Mouse (Mus musculus) megakaryocyte-erythroid progenitor cell, adult 5-6 weeks (primary cell): ENCODE results near the gene Slc16a11. TPM values are rescaled to one million over a fixed set of nuclear protein-coding genes. Genes with fewer than 3 reads are reported as not detected.
"Not testable (repeated sequence)": the region's sequence is repeated elsewhere in the genome, so short reads cannot be mapped to it uniquely, and the experiment has no call there.

Source experiments
- ATAC-seq: replicated peaks from 2 replicates; pipeline ENCODE4 v1.8.0; 2016; ENCODE audit warnings: mild to moderate bottlenecking, inconsistent platforms; ENCODE audit not compliant: severe bottlenecking, poor library complexity, low FRiP score, low TSS enrichment
- total RNA-seq, 2 experiments: library from RNA; stranded (forward) in 1 of 2; stranded (reverse) in 1 of 2; fragments of 200-1000, 215-1000 nt in 1 of 2; fragments of >200 nt in 1 of 2; fragmentation: Nextera tagmentation in 1 of 2; gene quantifications; 2 replicates each; pipeline ENCODE4 v1.2.3; 2014 to 2017

Gene Slc16a11
- not detected in 2 replicates for total RNA-seq (2014; fragmentation: Nextera tagmentation)
- not detected in 2 replicates for total RNA-seq (2017)

DNA sequence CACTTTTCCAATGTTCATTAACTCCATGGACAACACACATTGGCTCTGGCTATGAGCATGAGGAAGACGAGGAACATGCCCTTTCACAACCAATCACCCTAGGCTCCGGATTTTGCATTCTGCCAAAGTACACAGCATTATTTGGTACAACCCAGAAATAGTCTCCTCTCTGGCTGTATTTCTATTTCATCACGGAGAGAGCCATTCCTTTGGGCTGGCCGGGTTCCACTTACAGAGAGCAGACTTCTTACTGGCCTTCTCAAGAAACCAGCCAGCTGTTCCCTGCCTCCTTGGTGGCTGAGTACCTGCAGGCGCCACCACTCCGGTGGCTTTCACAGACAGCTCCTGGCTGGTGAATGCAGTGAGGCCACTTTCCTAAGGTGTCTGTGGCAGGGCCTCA lies at the start of gene Slc16a11:
Gene Slc16a11, plus strand, starts transcription at position 330 of the 400 bp plus-strand sequence.
- no peak for ATAC-seq

DNA sequence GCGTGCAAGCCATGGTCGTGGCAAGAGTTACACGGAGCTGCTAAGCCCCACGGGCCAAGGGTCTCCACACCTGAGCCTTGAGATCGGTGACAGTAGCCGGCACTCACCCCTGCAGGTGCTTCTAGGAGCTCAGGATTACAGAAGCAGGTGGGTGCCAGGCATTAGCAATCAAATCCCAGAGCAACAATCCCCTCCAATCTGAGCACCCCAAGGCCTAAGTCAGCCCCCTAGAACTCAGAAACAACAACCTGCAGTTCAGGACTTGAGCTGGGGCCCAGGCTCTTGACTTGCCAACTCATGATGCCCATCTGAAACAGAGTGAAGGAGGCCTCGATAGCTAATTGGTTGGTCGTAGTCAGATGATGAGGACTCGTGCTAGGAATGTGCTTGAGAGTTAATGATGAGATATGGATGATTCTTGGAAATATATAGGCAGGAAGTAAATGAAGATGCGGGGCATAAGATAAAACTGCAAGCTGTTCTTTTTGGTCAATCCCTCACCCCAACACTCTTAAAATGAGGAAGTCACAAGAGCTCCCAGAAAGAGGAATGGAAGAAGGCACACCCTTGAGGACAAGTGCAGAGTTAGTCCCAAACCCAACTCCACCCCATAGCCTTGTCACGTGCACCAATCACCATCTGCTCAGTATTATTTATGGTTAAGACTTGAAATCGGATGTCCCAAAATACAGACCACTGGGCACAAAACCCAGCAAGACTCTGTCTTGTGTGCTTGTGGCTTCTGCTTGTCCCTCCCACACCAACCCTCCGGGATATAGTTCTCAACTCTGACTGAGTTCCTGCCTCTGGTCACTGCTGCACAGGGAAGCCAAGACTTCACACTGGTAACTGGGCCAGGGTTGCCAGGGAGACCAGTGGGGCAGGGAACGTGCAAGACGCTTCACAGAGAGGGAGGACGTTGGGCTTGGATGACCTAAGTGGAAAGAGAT lies 46.3 kb upstream of the Slc16a11 start:
- no peak for ATAC-seq

DNA sequence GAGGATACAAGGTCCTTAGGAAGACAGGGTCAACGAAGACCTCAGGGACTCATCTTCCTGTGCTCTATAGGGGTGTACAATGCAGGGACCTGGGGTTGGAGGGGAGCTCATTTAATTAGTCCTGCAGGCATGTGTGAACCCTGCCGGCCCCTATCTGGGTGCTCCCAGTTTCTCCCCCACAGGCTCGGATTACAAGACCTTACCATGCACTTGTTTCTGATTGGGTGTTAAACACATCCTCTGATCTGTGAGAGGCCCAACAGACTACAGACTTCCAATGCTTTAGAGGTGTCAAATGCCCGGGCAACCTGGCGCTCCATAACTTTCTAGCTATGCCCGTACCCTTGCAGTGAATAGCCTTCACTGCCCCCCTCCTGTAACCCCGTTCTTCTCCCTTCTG lies 44.4 kb upstream of the Slc16a11 start:
- ATAC-seq, result no peak

DNA sequence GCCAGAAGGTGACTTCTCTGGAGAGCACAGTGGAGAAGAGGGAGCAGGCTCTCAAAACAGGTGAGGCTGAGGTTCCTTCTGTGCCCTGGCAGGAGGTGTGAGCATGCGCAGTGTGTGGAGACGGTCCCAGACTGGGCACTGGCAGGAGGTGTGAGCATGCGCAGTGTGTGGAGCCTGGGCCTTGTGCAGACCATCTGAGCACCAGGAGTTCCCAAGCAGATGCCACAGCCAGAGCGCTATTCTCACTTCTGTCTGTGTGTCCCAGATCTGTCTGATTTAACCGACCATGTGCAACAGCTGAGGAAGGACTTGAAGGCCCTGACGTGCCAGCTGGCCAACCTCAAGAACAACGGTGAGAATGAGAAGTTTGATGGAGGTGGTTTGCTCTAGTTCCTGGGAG lies 43.1 kb upstream of the Slc16a11 start:
- ATAC-seq, result not testable (repeated sequence)

DNA sequence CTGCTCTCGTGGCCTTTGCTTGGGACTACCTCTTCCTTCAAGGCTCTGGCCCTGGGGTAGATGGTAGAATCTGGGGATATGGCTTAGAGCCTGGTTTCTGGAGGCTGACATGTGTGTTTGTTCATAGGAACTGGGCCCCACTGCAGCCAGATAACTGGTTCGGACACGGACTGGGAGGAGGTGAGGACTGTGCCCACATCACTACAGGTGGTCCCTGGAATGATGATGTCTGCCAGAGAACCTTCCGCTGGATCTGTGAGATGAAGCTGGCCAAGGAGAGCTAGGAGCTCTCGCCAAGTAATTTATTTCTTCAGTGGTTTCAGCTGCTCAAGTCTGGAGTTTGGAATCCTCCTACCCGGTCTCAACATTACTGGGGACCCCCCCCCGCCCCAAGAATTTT lies 42.3 kb upstream of the Slc16a11 start:
- no peak for ATAC-seq

DNA sequence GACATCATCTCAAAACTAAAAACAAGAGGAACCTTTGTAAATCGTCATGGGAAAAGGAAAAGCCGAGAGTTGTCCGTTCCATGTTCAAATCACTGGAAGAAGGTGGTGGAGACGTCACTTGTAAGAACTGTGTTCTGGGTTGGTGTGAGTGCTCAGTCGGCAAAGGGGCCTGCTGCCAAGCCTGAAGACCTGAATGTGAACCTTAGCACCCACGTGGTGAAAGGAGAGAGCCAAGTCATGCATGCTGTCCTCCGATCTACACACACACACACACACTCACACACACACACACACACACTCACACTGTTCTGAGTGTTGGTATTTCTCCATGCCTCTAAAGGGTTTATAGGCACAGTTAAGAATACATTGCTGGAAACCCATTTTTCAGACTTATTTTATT lies 41.4 kb upstream of the Slc16a11 start:
- ATAC-seq, result no peak

DNA sequence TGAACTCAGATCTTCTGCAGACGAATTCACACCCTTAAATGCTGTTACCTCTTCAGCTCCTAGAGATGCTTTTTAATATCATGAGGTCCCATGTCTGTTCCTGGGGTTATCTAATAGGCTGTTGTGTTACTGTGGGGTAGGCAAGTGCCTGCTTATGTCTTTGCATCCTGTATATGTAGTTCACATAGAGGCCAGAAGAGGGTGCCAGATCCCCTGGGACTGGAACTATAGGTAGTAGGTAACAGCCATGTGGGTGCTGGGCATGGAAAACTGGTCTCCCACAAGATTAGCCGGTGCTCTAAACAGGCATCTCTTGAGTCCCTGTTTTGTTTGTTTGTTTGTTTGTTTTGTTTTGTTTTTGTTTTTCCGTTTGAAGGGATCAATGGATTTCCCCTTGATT lies 40.7 kb upstream of the Slc16a11 start:
- ATAC-seq, result peak; percentile 83

DNA sequence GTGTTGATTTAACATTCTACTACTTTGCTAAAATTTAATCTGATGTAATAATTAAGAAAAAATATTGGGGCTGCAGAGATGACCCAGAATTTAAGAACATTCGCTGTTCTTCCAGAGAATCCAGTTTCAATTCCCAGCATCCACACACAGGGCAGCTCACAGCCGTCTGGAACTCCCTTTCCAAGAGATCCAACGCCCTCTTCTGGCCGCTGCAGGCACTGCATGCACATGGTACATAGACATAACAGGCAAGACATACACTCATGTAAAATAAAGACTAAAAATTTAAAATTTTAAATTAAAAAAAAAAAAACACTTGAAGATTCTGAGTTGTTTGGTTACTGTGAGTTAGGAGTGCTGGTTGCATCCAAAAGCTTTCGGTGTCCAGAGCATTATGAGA lies 40.3 kb upstream of the Slc16a11 start:
- no peak for ATAC-seq

DNA sequence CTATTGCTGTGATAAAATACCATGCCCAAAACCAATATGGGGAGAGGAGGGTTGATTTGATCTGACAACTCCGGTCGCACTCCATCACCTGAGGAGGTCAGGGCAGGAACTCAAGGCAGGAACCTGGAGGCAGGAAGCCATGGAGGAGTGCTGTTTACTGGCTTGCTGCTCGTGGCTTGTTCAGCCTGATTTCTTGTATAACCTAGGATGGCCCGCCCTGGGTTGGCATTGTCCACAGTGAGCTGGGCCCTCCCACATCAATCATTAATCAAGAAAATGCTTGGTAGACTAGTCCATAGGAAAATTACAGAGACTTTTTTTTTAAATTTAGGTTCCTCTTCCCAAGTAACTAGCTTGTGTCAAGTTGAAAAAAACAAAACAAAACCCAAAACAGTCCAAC lies 38.1 kb upstream of the Slc16a11 start:
- ATAC-seq, result no peak

DNA sequence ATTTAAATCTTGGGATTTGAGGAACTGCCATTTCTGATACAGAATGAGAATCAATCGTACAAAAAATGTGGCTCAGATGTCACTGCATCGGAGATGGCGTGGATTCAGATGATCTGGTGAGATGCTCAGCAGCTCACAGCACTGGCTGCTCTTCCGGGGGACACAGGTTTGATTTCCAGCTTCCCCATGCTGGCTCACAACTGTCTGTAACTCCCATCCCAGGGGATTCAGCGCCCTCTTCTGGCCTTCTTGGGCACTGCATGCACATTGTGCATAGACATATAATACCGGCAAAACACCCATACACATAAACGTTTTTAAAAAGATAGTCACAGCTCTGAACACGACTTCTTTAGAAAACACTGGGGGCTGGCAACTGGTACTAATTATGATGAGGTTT lies 34.9 kb upstream of the Slc16a11 start:
- no peak for ATAC-seq

DNA sequence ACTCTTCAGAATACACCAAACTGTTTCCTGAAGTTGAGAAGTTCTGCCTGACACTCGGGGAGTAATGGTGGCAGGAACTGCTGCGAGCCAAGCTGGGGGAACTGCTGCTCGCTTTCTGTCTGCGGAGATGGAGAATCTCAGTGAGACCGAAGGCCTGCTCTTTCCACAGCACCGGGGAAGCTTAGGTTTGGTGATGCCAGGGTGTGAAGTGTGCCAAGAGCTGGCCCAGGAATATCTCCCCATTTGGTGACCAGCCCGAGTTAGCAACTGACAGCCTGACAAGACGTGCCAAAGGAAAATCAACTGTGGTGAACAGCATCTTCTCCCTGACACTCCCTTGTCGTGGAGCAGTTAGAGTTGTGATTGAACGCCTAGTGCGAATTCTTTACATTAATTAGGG lies 34.2 kb upstream of the Slc16a11 start:
- ATAC-seq, result no peak

DNA sequence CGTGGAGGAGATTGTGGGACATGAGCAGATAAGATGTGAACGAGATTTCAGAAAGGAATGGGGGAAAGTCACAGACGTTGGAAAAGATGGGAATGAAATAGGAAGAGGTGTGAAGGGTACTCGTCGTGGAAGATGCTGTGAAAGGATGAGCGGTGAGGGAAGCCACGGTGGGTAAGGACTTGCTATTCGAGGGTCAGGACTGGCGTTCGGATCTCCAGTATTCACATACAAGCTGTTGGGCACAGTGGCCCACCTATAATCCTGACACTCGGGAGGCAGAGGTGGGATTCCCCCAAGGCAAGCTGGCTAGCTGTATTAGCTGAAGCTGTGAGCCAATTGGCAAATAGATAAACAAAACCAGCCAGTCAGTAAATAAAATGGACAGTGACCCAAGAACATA lies 33.8 kb upstream of the Slc16a11 start:
- no peak for ATAC-seq

DNA sequence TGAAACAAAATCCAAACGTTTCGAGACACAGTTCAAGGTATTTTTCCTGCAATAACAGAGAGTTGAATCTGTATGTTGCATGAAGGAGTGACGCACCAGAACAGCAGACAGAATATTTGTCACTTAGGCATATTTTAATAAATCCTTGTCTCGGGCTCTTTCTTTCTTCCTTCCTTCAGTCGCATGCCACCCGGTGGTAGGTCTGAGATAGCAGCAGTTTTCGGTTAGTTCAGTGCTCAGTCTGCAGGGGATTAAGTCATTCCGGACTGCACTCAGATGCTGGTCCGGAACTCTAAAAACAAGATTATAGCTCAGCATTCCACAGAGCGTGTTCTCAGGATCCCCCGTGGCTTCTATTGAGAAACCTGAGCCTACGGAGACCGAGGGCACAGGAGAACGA lies 33.2 kb upstream of the Slc16a11 start:
- ATAC-seq, result no peak

DNA sequence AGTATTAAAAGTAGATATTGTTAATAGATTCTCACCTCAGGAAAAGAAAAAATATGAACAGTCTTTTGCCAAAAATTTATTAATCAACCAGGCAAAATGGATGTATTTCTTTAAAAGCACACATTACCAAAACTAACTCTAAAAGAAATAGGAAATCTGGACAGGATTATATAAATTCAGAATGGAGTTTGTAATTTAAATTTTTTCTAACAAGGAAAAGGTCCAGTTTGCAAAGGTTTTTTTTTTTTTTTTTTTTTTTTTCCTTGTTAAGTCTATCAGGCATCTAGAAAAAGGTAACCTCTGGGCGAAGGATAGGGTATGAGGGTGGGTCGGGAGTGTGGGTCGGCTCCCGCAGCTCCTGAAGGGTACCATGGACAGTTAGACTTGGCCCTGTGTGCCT lies 32.1 kb upstream of the Slc16a11 start:
- no peak for ATAC-seq

DNA sequence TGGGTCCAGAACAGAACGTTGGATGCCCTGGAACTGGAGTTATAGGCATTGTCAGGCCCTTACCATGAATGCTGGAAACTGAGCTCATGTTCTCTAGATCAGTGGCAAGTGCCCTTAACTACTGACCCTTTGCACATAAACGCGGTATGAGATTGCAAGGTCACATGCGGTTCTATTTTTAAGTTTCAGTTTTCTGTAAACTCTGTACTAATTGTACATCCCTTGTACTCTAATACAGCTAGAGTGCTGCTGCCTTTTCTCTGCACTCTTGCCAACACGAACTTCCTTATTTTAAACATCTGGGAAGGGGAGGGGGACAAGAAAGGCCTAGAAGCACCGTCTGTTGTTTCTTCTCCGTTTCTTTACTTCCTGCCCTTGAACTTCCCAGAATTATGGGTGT lies 27.4 kb upstream of the Slc16a11 start:
- no peak for ATAC-seq

DNA sequence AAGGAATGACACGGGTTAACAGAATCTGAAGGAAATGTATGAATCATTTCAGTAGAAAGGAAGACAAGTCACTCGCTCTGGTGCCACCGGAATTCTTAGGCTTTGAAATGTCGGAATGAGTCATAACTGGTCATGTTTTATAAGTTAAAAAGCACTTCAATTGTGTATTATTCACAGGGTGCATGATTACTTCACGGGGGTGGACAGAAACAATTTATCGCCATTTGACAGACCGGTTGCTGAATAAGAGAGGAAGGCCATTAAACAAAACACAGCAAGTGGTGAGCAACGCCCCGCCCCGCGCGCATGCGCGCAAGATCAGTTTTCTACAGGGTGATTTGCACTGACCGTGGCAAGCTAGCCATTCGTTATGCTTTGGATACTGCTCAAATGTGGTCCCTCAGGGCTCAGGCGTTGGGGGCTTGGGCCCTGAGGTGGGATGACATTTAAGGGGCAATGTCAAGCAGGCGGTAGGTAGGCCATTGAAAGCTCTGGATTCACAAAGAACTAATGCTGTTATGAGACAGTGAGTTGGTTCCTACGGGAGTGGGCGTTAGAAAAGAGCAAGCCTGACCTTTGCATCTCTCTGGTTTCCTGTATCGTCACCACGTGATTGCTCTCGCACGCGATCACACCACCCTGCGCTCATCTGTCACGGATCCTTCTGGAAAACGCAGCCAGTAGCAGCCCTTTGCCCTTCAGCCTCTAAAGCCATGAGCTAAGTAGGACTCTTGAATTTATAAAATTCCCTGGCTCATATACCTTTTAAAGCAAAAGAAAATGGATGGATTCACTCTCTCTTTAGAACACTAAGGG lies 23.0 kb upstream of the Slc16a11 start:
- no peak for ATAC-seq

DNA sequence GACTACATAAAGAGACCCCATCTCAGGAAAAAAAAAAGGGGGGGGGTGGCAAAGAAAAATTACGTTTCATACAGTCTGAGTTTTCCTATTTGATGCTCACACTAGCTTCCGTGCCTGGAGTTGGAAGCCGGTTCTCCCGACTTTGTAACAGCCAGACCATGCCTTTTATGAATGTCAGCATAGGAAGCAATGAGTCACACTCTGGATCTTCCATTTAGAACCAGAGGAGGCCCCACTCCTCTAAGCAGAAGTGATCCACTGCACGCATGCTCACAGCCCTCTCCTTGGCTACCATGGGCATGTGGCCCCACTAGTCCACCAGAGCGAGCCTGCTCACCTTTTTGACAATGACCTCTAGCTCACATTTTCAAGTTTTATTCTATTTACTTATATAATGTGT lies 21.4 kb upstream of the Slc16a11 start:
- ATAC-seq, result no peak

DNA sequence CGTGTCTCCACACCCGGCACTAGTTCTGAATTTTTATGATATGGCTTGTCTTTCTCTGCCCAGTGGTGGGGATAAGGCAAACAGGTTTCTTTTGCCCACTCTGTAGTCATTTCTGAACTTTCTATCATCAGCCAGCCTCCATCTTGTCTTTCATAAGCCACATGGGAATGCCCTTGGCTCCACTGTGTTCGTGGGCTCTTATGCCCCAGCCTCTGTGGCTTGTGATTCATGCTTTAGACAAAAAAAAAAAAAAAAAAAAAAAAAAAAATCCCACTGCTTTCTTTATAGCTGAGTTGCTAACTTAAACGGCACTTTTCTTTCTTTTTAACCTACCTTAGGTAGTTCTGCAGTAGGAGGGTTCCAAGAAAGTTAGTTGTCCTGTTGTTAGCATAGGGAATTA lies 20.4 kb upstream of the Slc16a11 start:
- no peak for ATAC-seq

DNA sequence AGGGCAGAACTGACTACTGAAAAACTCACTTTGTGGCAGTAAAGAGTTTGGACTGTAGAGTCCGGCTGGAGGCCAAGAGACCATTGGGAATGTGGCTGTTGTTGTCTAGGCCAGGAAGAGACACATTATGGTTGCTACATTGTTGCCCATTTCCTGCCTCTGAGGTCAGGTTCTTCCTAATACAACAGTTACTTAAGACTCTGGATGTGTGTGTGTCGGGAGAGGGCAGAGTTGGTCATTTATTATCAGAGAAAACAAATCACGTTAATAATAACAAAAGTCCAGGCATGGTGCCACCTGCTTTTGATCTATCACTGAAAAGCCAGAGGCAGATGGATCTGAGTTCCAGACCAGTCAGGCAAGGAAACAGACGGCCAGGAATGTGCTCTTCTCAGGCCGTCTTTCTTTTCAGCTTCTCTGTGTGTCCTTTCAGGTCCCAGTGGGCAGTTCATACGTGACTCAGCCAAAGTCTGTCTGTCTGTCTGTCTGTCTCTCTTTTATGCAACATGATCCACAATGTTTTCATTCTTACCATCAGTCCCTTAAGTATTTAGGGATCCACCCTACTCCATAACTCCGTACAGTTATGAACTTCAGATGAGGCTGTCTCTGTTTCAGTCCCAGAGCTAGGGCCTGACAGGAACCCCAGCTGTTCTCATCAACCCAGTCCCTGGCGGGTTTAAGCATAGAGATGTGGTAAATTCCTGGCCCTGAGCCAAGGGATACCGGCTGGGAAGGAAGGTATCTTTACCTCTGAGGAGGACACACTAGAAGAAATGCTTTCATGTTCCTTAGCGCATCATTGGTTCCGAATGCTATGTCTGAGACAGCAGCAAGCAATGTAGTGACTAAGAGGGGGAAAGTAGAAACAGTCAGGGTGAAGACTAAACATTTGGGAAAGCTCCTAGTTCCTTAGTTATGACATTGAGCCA lies 18.9 kb upstream of the Slc16a11 start:
- no peak for ATAC-seq

DNA sequence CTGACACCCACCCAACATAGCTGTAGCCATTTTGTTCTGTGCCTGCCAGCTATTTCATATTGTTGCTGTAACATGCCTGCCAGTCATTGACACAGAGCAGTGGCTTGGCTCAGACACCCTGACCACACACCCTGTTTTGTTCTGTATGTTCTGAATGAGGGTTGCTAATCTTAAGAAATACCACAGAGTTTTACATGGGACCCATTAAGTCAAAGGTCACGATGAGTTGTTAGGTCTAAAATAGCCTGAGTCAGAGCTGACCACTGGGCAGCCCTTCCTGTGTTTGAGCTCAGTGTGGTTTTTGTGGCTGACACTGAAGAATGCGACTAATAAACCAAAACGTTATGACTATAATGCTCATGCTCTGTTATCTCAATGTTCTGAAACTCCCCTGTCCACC lies 14.2 kb upstream of the Slc16a11 start:
- no peak for ATAC-seq
